Mouse (Mus musculus): ENCODE results near the gene Sat1.

The Sat1 gene

DNA sequence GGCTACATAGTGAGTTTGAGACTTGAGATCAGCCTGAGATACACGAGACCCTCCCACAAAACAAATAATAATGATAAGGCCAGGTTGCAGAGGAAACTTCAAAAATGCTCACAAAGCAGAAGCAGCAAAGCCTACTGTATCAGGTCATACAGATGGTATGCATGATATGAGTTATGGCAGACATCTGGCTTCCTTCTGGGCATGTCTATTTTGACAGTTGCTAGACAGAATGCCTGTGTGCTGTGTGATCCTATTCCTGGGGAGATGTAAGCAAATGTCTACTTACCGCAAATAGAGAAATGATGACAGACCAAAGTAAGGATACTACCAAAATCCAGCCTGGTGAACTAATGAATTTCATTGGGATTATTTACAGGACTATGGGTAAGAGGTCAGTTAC is 49.9 kb downstream of the Sat1 start:
- no peak for DNase-seq (ENCODE audit: low spot score in 2 of 2)

- no peak for DNase-seq (ENCODE audit: low spot score in 2 of 2)
Measured at GRCm38 (mm10) chrX:155163553-155163952, 52.7 kb downstream of the Sat1 start.

Data from spleen, postnatal 10 days (tissue).